Mouse (Mus musculus) intestine, embryonic 14.5 days (tissue): Measurements from ENCODE around the gene Pde1b. TPM values are rescaled to one million over a fixed set of nuclear protein-coding genes. Genes with fewer than 3 reads are reported as not detected.
A peak's percentile ranks its signal among the peaks of the same experiment; 100 is the strongest.

Source experiments
- ATAC-seq: fragments of 200-750 bp; cut with Nextera tagmentation; replicated peaks from 2 replicates; pipeline ENCODE4 v1.8.0; 2017; ENCODE audit warnings: low read depth, moderate number of reproducible peaks, moderate TSS enrichment, moderate library complexity; ENCODE audit not compliant: low FRiP score, low TSS enrichment
- DNase-seq: peaks from one replicate; pipeline ENCODE4 v3.0.0-alpha.2; 2018; ENCODE audit warnings: low spot score
- H3K27ac ChIP-seq: fragments of 300-500 bp; sonication (generic); 2 replicates; pipeline ENCODE4 v1.5.1; 2014; ENCODE audit warnings: low read depth, mild to moderate bottlenecking, control low read depth
- H3K27me3 ChIP-seq: fragments of 300-500 bp; sonication (generic); replicated peaks from 2 replicates; pipeline ENCODE4 v1.6.1; 2014; ENCODE audit warnings: low read length, control low read depth; ENCODE audit not compliant: control insufficient read depth, insufficient read depth
- H3K36me3 ChIP-seq: fragments of 300-500 bp; sonication (generic); 2 replicates; pipeline ENCODE4 v1.6.1; 2014; ENCODE audit warnings: low read length, control low read depth; ENCODE audit not compliant: control insufficient read depth, insufficient read depth
- H3K4me1 ChIP-seq: fragments of 300-500 bp; sonication (generic); replicated peaks from 2 replicates; pipeline ENCODE4 v1.6.1; 2014; ENCODE audit warnings: low read length, control low read depth, mixed read lengths; ENCODE audit not compliant: control insufficient read depth, insufficient read depth
- H3K4me2 ChIP-seq: fragments of 300-500 bp; sonication (generic); 2 replicates; pipeline ENCODE4 v1.6.1; 2014; ENCODE audit warnings: low read length
- H3K4me3 ChIP-seq: fragments of 300-500 bp; sonication (generic); 2 replicates; pipeline ENCODE4 v1.5.1; 2014; ENCODE audit warnings: low read depth, low read length, control low read depth, mixed read lengths
- H3K9ac ChIP-seq: fragments of 300-500 bp; sonication (generic); 2 replicates; pipeline ENCODE4 v1.6.1; 2014; ENCODE audit warnings: mild to moderate bottlenecking, low read length
- H3K9me3 ChIP-seq: fragments of 300-500 bp; sonication (generic); 2 replicates; pipeline ENCODE4 v1.6.1; 2016; ENCODE audit warnings: low read length, control low read depth; ENCODE audit not compliant: control insufficient read depth
- WGBS: fragments of 180-500 bp; shearing (Covaris S2); extraction: QIAGEN DNeasy Blood & Tissue Kit; methylation state at CpG from one replicate; pipeline ENCODE4 v1.1.7; 2014; 5-methylcytosine and 5-hydroxymethylcytosine counted together
- polyA plus RNA-seq: library from polyadenylated mRNA; unstranded; fragments of >200 nt; fragmentation: Nextera tagmentation; extraction: Ambion mirVana; gene quantifications from 2 replicates; pipeline ENCODE4 v1.2.1, GENCODE M21; 2014

The Pde1b gene
- polyA plus RNA-seq, 1 experiment from 2014 or later = 7.1 TPM

DNA sequence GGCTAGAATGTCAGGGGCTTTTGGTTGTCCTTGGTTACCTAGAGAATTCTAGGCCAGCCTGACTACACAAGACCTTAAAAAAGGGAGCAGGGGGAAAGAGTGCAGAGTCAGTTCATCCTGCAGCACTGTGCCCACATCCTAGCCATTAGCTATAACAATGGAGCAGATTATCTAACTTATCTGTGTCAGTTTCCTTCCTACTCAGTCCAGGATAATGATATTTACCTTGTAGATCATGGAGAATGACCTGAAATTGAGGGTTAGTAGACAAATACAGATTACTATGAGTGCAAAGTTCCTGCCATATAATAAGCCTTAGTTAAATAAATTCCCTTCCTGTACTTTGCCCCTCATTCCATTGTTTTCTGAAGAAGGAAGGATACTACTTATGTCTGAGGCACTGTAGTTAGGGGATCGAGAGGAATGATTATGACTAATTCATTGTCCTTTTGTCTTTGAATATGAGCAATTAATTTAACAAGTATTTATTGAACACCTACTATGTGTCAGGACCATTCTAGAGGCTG is 23.7 kb upstream of the Pde1b start:
- peak; percentile 82 for ATAC-seq
- 67% methylated on average over 1 of the region's 1 CpGs for WGBS

DNA sequence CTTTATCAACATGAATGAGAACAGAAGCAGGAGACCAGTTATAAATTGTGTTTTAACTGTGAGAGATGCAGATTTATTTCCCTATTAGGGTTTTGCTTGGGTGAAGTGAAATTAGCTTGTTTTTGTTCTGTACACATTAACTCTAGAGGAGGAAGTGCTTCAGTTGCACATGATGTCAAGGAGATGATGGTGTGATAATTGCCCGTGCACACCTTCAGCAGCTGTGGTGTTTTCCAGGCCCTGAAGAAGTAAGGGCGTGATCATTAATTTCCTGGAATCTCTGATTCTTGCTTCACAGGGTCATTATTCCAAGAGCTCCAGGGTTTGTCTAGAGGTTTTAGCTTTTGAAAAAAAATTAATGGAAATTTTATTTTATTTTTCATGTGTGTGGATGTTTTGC is 22.7 kb upstream of the Pde1b start:
- DNase-seq (no peak), ATAC-seq (no peak; the same call in 1 of the 2 replicates)
- H3K4me1 ChIP-seq = no peaks in the 10 kb centered on the region
- no peak overlapping the region for H3K4me2 ChIP-seq
- no peaks in the 10 kb centered on the region for H3K36me3 ChIP-seq
- H3K27me3 ChIP-seq = no peaks in the 10 kb centered on the region
- WGBS = 71% methylated on average over 2 of the region's 2 CpGs
- H3K9me3 ChIP-seq = no peaks in the 10 kb centered on the region
- no peak overlapping the region for H3K4me3 ChIP-seq
- H3K9ac ChIP-seq = no peak overlapping the region
- no peak overlapping the region for H3K27ac ChIP-seq

More for the DNA sequence above, 23.7 kb upstream of the Pde1b start:
- Histone ChIP-seq H3K36me3 (no peaks in the 10 kb centered on the region), H3K4me3 (no peak overlapping the region), H3K27ac (no peak overlapping the region), H3K9me3 (no peaks in the 10 kb centered on the region), H3K4me2 (no peak overlapping the region), H3K4me1 (no peaks in the 10 kb centered on the region), H3K9ac (no peak overlapping the region), H3K27me3 (no peaks in the 10 kb centered on the region)
- DNase-seq = no peak

DNA sequence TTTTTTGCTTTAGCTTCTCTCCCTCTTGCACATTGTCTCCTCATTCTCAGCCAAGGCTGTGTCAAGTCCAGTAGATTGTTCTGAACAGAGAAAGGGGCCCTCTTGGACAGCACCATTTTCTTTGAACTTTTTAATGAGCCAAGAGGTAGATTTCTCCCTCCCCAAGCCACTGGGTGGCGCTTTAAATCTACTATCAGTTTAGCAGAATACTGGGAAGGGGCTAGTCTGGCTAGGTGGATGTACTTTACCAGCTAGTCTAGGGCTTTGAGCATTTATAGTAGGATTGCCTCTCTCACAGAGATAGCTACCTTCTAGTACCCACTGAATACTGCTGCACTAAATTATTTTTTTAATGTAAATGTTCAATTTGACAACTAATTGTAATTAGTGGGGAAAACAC is 20.3 kb upstream of the Pde1b start:
- no peaks in the 10 kb centered on the region for H3K27me3 ChIP-seq
- ATAC-seq (no peak), DNase-seq (no peak)
- H3K4me3 ChIP-seq = no peak overlapping the region
- 0% methylated on average over 1 of the region's 1 CpGs for WGBS
- no peaks in the 10 kb centered on the region for H3K9me3 ChIP-seq
- H3K4me1 ChIP-seq = no peaks in the 10 kb centered on the region
- H3K4me2 ChIP-seq = no peak overlapping the region
- H3K9ac ChIP-seq = no peak overlapping the region
- no peaks in the 10 kb centered on the region for H3K36me3 ChIP-seq
- no peak overlapping the region for H3K27ac ChIP-seq

DNA sequence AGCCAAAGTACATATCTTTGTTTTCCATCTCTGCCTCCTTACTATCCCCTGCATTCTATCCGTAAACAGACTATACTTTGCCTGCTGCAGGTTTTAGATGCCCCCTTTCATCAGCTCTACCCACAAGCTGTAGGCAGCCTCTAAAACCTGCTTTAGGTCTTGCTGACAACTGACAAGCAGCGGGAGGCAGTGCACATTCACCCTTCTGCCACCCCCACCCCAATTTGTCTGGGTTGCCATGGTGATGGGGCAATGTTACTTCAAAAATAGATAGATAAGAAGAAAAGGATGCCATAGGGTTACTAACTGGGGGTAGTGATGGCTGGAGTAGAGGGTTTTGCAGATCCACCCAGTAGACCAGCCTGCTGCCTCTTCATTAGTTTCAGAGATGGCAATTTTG is 18.3 kb upstream of the Pde1b start:
- 45% methylated on average over 2 of the region's 2 CpGs for WGBS
- Histone ChIP-seq H3K9me3 (no peaks in the 10 kb centered on the region), H3K36me3 (no peaks in the 10 kb centered on the region), H3K27me3 (no peaks in the 10 kb centered on the region), H3K27ac (no peak overlapping the region), H3K9ac (no peak overlapping the region), H3K4me3 (no peak overlapping the region), H3K4me1 (no peaks in the 10 kb centered on the region), H3K4me2 (no peak overlapping the region)
- no peak for DNase-seq
- no peak for ATAC-seq

DNA sequence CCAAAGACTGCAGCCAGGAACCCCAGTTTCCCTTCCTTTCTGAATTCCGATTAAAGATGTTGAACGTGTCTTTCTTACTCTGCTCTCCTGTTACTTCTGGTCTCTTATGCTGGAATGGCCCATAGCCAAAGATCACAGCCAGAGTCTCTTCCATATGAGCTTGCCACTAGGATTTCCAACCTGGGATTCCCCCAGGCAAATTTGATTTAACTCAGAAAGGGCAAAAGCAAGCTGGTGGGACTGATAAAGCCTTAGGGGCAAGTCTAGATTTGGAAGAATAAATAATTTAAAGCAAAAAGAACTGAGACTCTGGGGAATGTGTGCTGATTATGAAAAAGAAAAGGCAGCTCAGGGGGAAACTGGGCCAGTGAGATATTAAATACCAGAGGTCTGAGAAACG is 17.7 kb upstream of the Pde1b start:
- no peak for ATAC-seq

DNA sequence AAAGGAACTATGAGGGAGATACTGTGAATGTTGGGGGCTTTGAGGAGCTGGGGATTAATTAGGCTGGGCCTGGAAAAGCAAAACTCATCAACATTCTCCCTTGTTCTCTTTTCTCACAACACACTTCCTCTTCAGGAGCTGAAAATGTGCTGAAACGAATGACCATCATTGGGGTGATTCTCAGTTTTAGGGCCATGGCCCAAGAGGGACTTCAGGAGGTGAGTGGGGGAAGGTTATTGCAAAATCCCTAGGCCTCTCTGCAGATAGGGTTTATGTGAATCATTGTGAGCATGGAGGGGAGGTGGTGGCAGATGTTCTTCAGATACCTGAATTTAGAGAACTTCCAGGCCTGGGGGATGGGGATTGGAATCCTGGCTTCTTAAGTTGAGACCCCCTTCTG is 16.2 kb upstream of the Pde1b start:
- DNase-seq = no peak

More for the DNA sequence above, 17.7 kb upstream of the Pde1b start:
- no peak overlapping the region for H3K4me3 ChIP-seq
- no peak overlapping the region for H3K4me2 ChIP-seq
- H3K27ac ChIP-seq = no peak overlapping the region
- H3K4me1 ChIP-seq = no peaks in the 10 kb centered on the region
- no peaks in the 10 kb centered on the region for H3K36me3 ChIP-seq
- no peak overlapping the region for H3K9ac ChIP-seq
- no peak for DNase-seq
- H3K27me3 ChIP-seq = no peaks in the 10 kb centered on the region
- 58% methylated on average over 3 of the region's 3 CpGs for WGBS
- no peaks in the 10 kb centered on the region for H3K9me3 ChIP-seq

DNA sequence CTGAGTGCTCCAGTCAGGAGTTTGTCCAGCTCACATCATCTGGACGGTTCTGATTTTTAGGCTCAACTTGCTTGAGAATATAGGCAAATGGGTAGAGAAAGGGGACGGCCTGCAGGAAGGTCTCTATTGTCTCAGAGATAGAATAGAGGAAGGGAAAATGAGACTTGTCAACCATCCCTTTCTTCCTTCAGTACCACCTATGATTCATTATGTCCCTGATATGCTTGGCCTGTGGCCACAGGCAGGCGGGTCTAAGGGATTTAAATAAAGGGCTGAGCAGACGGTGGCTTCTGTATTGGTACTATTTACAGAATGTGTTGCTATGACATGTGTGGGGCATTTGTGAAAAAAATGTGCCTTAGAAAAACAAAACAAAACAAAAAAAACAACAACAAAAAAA is 14.5 kb upstream of the Pde1b start:
- H3K36me3 ChIP-seq = no peaks in the 10 kb centered on the region
- H3K27me3 ChIP-seq = no peaks in the 10 kb centered on the region
- ATAC-seq = no peak
- WGBS = 66% methylated on average over 4 of the region's 4 CpGs
- no peak overlapping the region for H3K4me3 ChIP-seq
- no peaks in the 10 kb centered on the region for H3K9me3 ChIP-seq
- no peak overlapping the region for H3K27ac ChIP-seq
- no peaks in the 10 kb centered on the region for H3K4me1 ChIP-seq
- H3K4me2 ChIP-seq = no peak overlapping the region
- no peak for DNase-seq
- H3K9ac ChIP-seq = no peak overlapping the region

More for the DNA sequence above, 16.2 kb upstream of the Pde1b start:
- no peaks in the 10 kb centered on the region for H3K4me1 ChIP-seq
- no peak overlapping the region for H3K4me3 ChIP-seq
- no peak overlapping the region for H3K27ac ChIP-seq
- H3K27me3 ChIP-seq = no peaks in the 10 kb centered on the region
- no peak overlapping the region for H3K9ac ChIP-seq
- WGBS = 59% methylated on average over 1 of the region's 1 CpGs
- no peaks in the 10 kb centered on the region for H3K36me3 ChIP-seq
- no peak overlapping the region for H3K4me2 ChIP-seq
- H3K9me3 ChIP-seq = no peaks in the 10 kb centered on the region
- no peak for ATAC-seq

DNA sequence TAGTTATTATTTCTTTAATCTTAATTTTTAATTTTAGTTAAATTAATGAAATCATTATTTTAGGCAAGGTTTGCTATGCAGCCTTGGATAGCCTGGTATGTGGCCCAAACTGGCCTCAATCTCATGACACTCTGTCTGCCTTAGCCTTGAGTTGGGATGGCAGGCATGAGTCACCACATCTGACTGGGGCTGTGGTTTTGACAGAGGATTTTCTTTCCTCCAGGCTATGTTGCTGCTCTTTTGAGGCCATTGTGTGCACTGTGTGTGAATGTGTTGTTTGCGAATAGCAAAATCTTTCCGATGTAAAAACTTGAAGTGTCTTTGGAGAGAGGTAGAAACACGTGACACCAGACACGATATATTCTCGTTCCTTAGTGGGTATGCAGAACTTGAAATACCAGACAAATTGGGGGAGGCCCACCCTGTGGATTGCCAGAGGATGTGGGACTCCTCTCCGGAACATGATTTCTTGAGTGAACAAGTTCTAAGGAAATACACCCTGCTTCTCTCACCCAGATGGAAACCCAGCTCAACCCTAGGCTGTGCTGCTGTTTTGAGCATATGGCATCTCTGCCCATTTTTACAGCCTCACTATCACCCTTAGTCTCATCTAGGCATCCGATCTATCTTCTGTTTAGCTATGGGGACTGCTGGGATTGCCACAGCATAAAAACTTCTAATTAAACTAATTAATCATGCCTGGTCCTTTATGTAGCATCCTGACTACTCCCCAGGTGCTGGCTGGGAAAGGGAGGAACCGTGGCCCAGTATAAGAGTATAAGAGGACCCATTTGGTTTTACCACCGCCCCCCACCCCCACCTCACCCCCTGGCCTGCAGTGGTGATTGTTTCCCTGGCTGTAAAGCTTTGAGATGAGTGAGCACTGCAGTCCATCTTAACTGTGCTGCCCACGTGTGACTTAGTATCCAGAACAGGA is 6.4 kb upstream of the Pde1b start:
- ATAC-seq = no peak
- Histone ChIP-seq H3K36me3 (no peaks in the 10 kb centered on the region), H3K4me1 (no peaks in the 10 kb centered on the region), H3K27me3 (peaks cover 5% of the 10 kb centered on the region), H3K9ac (no peak overlapping the region), H3K27ac (no peak overlapping the region), H3K4me2 (no peak overlapping the region), H3K4me3 (no peak overlapping the region), H3K9me3 (no peaks in the 10 kb centered on the region)
- DNase-seq = no peak
- WGBS = 62% methylated on average over 10 of the region's 10 CpGs

DNA sequence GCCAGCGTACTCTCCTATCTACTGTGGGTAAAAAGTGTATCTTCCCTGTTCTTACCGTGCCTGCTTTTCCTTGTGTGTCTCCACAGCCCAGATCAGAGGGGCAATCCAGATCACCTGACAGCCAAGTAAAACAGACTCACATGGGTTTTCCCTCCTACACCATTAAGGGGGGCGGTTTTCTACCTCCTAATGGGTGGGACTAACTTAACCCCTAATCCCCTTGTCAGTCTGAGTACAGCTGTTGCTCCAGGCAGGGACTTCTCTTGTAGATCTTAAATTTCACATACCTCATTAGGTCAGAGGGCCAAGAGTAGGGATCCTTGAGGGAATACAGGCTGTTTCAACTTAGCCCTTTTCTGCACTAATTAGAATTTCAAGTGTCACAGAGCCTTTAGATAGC is 4.7 kb upstream of the Pde1b start:
- WGBS = 27% methylated on average over 3 of the region's 3 CpGs
- Histone ChIP-seq H3K4me1 (0 out of 2 replicates have a peak, but pooled peaks cover 2% of the 10 kb centered on the region), H3K27me3 (peaks cover 8% of the 10 kb centered on the region), H3K9me3 (no peaks in the 10 kb centered on the region), H3K36me3 (no peaks in the 10 kb centered on the region), H3K4me2 (no peak overlapping the region), H3K27ac (no peak overlapping the region), H3K4me3 (no peak overlapping the region), H3K9ac (no peak overlapping the region)
- ATAC-seq (no peak), DNase-seq (no peak)
